Mouse (Mus musculus) intestine, embryonic 16.5 days (tissue): ENCODE measurements at regions not wholly inside any gene's neighbourhood (a gene's known extent, or its start where the extent isn't known, plus 50 kb on each side); places are given as distances from the start of the nearest gene placed in this dataset.
A peak's percentile ranks its signal among the peaks of the same experiment; 100 is the strongest.

Experiments
- ATAC-seq: fragments of 200-750 bp; cut with Nextera tagmentation; 2 replicates; pipeline ENCODE4 v1.8.0; 2017; ENCODE audit warnings: moderate TSS enrichment, moderate library complexity
- H3K27ac ChIP-seq: fragments of 300-500 bp; sonication (generic); 2 replicates; pipeline ENCODE4 v1.5.1; 2014; ENCODE audit warnings: mild to moderate bottlenecking, low read length
- H3K27me3 ChIP-seq: fragments of 300-500 bp; sonication (generic); replicated peaks from 2 replicates; pipeline ENCODE4 v1.6.1; 2014; ENCODE audit warnings: low read length, control low read depth, mixed read lengths; ENCODE audit not compliant: control insufficient read depth, insufficient read depth
- H3K36me3 ChIP-seq: fragments of 300-500 bp; sonication (generic); 2 replicates; pipeline ENCODE4 v1.6.1; 2014; ENCODE audit warnings: low read length, control low read depth; ENCODE audit not compliant: control insufficient read depth, insufficient read depth
- H3K4me1 ChIP-seq: fragments of 300-500 bp; sonication (generic); 2 replicates; pipeline ENCODE4 v1.6.1; 2014; ENCODE audit warnings: low read length, control low read depth, mixed read lengths; ENCODE audit not compliant: control insufficient read depth, insufficient read depth
- H3K4me2 ChIP-seq: fragments of 300-500 bp; sonication (generic); 2 replicates; pipeline ENCODE4 v1.6.1; 2014; ENCODE audit warnings: low read depth, low read length, control low read depth
- H3K4me3 ChIP-seq: fragments of 300-500 bp; sonication (generic); 2 replicates; pipeline ENCODE4 v1.5.1; 2014; ENCODE audit warnings: mild to moderate bottlenecking, low read length
- H3K9ac ChIP-seq: fragments of 300-500 bp; sonication (generic); 2 replicates; pipeline ENCODE4 v1.6.1; 2014; ENCODE audit warnings: low read depth, low read length
- H3K9me3 ChIP-seq: fragments of 300-500 bp; sonication (generic); 2 replicates; pipeline ENCODE4 v1.6.1; 2016; ENCODE audit warnings: low read length, control low read depth; ENCODE audit not compliant: control insufficient read depth
- WGBS: fragments of 180-500 bp; shearing (Covaris S2); extraction: QIAGEN DNeasy Blood & Tissue Kit; methylation state at CpG from one replicate; pipeline ENCODE4 v1.1.7; 2014; 5-methylcytosine and 5-hydroxymethylcytosine counted together

- Histone ChIP-seq H3K27ac (no peak overlapping the region), H3K9me3 (no peaks in the 10 kb centered on the region), H3K9ac (no peak overlapping the region), H3K36me3 (no peaks in the 10 kb centered on the region), H3K4me2 (no peak overlapping the region), H3K4me3 (no peak overlapping the region), H3K27me3 (0 out of 2 replicates have a peak, but pooled peaks cover under 1% of the 10 kb centered on the region), H3K4me1 (0 out of 2 replicates have a peak, but pooled peaks cover 2% of the 10 kb centered on the region)
- WGBS: 26% methylated on average over 3 of the region's 3 CpGs
- ATAC-seq: no peak
Observed at GRCm38 (mm10) chr5:106789136-106789535, 92.0 kb upstream of the Zfp644 start.

- no peak for ATAC-seq
- H3K4me1 ChIP-seq: 0 out of 2 replicates have a peak, but pooled peaks cover 6% of the 10 kb centered on the region
- no peak overlapping the region for H3K4me3 ChIP-seq
- H3K4me2 ChIP-seq: no peak overlapping the region
- no peak overlapping the region for H3K27ac ChIP-seq
- WGBS: 91% methylated on average over 2 of the region's 2 CpGs
- no peak overlapping the region for H3K9ac ChIP-seq
- no peaks in the 10 kb centered on the region for H3K36me3 ChIP-seq
- no peaks in the 10 kb centered on the region for H3K27me3 ChIP-seq
- no peaks in the 10 kb centered on the region for H3K9me3 ChIP-seq
Observed at GRCm38 (mm10) chr5:106785065-106785464, 88.0 kb upstream of the Zfp644 start.

DNA sequence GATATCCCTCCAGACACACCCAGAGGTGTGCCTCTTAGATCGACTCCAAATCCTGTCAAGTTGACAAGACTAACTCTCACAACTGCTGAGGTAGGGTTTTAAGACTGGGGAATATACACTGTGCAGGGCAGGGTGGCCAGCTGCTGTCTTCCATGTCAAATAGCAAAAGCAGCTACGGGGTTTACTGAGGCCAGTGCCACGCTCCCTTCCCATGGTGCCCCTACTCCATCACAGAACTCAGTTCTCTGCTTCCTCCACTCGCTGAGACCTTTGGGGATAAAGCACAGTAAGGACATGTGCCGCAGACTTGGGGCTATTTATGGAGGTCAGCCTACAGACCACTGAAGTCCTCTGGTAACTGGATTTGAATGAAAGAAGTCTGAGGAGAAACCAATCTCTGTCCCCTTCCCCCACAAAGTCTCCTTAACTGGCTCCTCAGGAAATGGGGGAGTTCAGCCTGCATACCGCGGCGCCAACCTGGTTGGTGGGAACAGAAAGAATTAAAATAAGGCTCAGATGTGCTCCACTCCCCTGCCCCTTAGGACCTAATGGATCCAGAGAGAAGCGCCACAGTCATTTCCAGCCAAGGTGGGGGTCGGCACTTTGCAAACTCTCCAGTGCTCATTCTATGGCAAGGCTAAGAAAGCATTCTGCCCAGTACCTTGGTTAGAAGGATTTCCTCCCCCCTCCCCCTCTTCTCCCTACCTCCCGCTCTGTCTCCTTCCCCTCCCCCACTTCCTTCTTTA, 87.0 kb upstream of the Zfp644 start:
- 15% methylated on average over 11 of the region's 11 CpGs for WGBS
- H3K9me3 ChIP-seq: no peaks in the 10 kb centered on the region
- peak overlapping the region; percentile 37 for H3K4me2 ChIP-seq
- no peak overlapping the region for H3K27ac ChIP-seq
- H3K4me3 ChIP-seq: 0 out of 2 replicates have a peak overlapping the region, but pooled peaks have one; percentile 11
- H3K9ac ChIP-seq: 0 out of 2 replicates have a peak overlapping the region, but pooled peaks have one; percentile 29
- no peaks in the 10 kb centered on the region for H3K36me3 ChIP-seq
- no peaks in the 10 kb centered on the region for H3K27me3 ChIP-seq
- 0 out of 2 replicates have a peak, but pooled peaks cover 6% of the 10 kb centered on the region for H3K4me1 ChIP-seq
- no peak for ATAC-seq

- 94% methylated on average over 10 of the region's 10 CpGs for WGBS
- Histone ChIP-seq H3K9me3 (no peaks in the 10 kb centered on the region), H3K9ac (no peak overlapping the region), H3K27ac (no peak overlapping the region), H3K36me3 (no peaks in the 10 kb centered on the region), H3K4me3 (no peak overlapping the region), H3K27me3 (no peaks in the 10 kb centered on the region), H3K4me2 (no peak overlapping the region), H3K4me1 (0 out of 2 replicates have a peak, but pooled peaks cover 6% of the 10 kb centered on the region)
- no peak for ATAC-seq
Observed at GRCm38 (mm10) chr5:106780749-106781148, 83.7 kb upstream of the Zfp644 start.

DNA sequence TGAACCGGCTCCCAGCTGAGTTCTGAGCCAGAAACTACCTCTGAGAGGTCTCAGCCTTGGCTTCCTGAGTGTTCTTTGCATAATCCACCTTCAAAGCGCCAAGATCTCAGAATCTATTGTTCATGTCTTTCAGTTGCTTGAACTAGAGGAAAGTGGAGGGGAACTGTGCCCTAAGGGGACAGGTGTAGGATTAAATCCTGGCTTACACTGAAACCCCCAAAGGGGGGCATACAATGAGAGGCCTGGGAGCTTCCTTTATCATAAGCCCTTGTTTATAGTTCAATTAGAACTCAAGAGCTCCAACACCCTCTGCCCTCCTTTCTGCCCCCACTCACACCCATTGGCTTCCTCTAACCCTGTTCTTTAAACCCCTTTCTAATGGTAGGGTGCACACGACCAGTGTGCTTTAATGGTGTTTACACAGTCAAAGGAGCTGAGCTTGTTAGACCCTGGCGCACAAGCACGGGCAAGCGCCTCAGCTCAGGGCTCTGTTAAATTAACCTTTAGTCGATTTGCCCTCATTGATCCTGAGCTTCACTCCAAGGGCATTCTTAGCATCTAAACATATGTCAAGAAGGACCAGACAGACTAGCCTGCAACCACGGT, 81.2 kb upstream of the Zfp644 start:
- ATAC-seq: no peak
- H3K27me3 ChIP-seq: no peaks in the 10 kb centered on the region
- no peak overlapping the region for H3K4me3 ChIP-seq
- no peaks in the 10 kb centered on the region for H3K9me3 ChIP-seq
- no peak overlapping the region for H3K9ac ChIP-seq
- WGBS: 36% methylated on average over 8 of the region's 8 CpGs
- H3K36me3 ChIP-seq: no peaks in the 10 kb centered on the region
- no peak overlapping the region for H3K27ac ChIP-seq
- H3K4me2 ChIP-seq: no peak overlapping the region
- no peaks in the 10 kb centered on the region for H3K4me1 ChIP-seq

DNA sequence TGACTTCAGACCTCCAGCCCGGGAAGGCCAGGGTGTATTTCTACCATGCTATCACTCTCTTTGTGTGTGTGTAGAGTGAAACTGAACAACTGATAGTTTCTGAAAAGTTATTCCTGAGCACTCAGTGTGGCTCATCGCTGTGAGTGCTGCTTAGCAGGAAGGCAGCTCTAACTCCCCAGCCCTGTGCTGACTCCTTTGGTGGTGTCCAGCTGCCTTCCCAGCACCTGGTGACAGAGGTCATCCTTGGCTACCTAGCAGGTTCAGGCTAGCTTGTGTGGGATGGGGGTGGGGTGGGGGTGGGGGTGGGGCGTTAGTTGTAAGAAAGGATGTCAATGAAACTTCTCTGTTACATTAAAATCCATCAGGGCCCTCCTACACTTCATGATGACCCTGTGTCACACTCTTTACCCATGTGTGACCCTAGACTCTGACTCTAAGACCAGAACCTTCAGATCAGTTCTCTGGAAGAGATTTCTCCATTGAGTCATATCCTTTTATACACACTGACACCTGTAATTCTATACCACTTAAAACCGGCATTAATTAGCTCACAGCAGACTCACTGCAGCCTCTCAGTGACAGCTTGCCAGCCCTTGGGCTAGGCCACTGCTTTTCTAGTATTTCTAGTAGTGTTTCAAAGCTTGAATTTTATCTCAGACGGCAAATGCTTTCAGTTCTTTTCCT, 78.1 kb upstream of the Zfp644 start:
- 58% methylated on average over 5 of the region's 5 CpGs for WGBS
- no peak for ATAC-seq
- Histone ChIP-seq H3K9ac (no peak overlapping the region), H3K36me3 (no peaks in the 10 kb centered on the region), H3K27ac (no peak overlapping the region), H3K4me3 (no peak overlapping the region), H3K4me1 (no peaks in the 10 kb centered on the region), H3K27me3 (no peaks in the 10 kb centered on the region), H3K4me2 (no peak overlapping the region), H3K9me3 (no peaks in the 10 kb centered on the region)

DNA sequence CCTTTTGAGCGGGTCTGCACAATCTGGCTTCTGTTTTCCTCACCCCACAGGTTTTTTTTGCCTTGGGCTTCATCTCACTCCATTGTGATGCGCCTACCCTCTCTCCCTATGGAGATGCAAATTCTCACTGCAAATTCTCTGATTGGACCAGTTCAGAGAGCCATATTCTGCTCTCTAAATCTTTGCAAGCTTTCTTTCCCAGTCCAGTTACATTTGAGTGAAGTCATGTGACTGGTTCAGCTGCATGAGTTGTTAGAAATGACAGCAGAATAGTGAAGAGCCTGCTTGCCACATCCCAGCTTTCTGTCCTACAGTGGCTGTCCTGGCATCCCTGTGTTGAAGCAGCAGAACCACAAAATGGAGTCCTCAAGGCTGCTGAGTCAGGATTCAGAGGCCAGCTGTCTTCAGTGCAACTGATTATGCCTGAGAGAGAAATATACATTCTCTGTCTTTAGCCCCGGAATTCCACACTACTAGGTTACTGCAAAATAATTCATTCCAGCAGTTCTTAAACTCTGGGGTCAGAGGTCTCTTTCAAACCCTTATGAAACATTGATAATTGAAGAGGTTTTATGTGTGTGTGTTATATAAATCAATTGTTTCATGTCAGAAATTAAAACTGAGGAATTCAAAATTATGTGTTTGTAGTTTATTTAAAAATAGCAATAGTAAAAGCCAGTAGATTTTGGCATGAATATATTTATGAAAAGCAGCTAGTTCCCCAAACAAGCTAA, 76.3 kb upstream of the Zfp644 start:
- Histone ChIP-seq H3K4me2 (no peak overlapping the region), H3K9ac (no peak overlapping the region), H3K27ac (no peak overlapping the region), H3K4me1 (no peaks in the 10 kb centered on the region), H3K36me3 (no peaks in the 10 kb centered on the region), H3K27me3 (no peaks in the 10 kb centered on the region), H3K9me3 (no peaks in the 10 kb centered on the region), H3K4me3 (no peak overlapping the region)
- 58% methylated on average over 3 of the region's 3 CpGs for WGBS
- no peak for ATAC-seq

DNA sequence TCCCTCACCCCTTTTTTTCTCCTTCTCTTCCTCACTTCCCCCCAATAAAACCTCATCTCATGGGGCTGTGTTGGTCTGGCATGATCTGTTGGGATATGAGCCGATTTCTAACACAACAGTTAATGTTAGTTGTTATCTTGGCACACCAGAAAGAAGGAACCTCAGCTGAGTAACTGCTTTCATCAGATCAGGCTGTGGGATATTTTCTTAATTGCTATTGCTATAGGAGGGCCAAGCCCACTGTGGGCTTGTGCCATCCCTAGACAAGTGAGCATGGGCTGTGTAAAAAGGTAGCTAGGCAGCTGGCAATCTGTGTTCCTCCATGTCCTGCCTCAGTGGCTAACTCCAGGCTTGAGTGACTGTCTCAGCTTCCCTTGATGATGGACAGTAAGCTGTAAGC, 73.9 kb upstream of the Zfp644 start:
- H3K36me3 ChIP-seq: no peaks in the 10 kb centered on the region
- H3K4me1 ChIP-seq: no peaks in the 10 kb centered on the region
- no peak overlapping the region for H3K9ac ChIP-seq
- no peak overlapping the region for H3K4me3 ChIP-seq
- no peak overlapping the region for H3K27ac ChIP-seq
- H3K27me3 ChIP-seq: no peaks in the 10 kb centered on the region
- H3K9me3 ChIP-seq: no peaks in the 10 kb centered on the region
- no peak for ATAC-seq
- no peak overlapping the region for H3K4me2 ChIP-seq
- WGBS: 69% methylated on average over 1 of the region's 1 CpGs

GRCm38 (mm10) chr5:106765335-106765734, 68.2 kb upstream of the Zfp644 start:
- H3K4me3 ChIP-seq: no peak overlapping the region
- no peaks in the 10 kb centered on the region for H3K27me3 ChIP-seq
- no peaks in the 10 kb centered on the region for H3K4me1 ChIP-seq
- H3K27ac ChIP-seq: no peak overlapping the region
- no peaks in the 10 kb centered on the region for H3K36me3 ChIP-seq
- H3K9ac ChIP-seq: no peak overlapping the region
- no peaks in the 10 kb centered on the region for H3K9me3 ChIP-seq
- ATAC-seq: no peak
- no peak overlapping the region for H3K4me2 ChIP-seq
- WGBS: 84% methylated on average over 3 of the region's 3 CpGs
